Mouse (Mus musculus) right cerebral cortex, adult 2 months (tissue): ENCODE results near the gene Lrp4.

Experiments used
- DNase-seq, 2 experiments: peaks; one replicate each; pipeline ENCODE4 v3.0.0; 2021 to 2022; ENCODE audit warnings: low spot score in 2 of 2

Lrp4 gene

GRCm38 (mm10) chr2:91457259-91457655 is at the start of gene Lrp4:
Lrp4 (plus strand) TSS chr2:91457511.
- DNase-seq, result no peak

- no peak for DNase-seq
These were observed 49.3 kb upstream of the Lrp4 start for GRCm38 (mm10) chr2:91408031-91408430.

DNA sequence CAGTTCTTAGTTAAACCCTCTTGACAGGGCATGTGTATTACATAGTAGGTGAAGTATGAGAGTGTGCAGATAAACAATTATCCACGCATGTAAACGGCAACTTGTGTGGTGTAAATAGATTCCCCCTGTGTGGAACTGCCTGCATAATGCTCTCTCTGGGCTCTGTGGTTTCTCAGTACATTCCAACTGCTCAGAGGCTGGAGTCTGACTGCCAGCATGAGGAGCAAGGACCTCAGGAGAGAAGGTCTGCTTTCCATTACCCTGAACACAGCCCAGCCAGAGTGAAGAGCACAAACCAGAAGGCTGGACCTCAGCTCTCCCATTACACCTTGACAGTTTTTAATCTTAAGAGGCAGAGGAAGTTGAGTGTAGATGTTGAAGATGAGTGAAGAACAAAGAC is 45.8 kb upstream of the Lrp4 start:
- no peak for DNase-seq

DNA sequence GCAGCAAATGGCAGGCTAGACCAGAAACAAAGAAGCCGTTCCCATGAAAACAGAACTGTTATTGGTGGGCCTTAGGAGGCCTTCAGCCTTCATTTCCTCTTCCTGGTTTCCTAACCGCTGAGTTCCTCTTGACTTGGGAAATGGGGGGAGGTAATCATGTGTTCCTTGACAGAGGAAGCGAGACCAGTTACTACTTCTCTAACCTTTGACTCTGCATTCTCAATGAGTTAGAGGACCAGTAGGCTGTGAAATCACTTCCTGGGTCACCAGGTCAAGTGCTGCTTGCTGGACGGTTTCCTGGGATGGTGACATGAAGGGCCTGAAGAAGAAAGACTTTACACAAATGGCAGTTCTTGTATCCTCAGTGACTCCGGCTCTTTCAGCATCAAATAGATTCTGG is 45.0 kb upstream of the Lrp4 start:
- DNase-seq, result no peak

DNA sequence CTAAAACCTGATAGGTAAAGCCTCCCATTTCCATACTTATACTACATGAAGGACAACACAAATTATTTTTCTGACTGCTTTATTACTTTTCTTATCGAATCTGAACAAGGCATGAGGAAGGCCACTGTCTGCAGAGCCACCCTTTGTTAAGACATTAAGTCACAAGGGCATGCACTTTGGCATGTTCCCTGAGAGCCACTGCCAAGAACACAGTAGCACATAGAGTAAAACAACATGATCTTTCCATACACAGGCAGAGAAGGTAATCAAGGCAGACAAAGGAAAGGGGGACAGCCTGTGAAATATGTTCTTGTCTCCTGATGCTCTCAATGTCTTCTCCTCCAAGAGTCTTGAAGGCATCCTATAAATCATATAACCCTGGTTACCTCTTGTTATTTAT is 43.5 kb upstream of the Lrp4 start:
- no peak for DNase-seq

DNA sequence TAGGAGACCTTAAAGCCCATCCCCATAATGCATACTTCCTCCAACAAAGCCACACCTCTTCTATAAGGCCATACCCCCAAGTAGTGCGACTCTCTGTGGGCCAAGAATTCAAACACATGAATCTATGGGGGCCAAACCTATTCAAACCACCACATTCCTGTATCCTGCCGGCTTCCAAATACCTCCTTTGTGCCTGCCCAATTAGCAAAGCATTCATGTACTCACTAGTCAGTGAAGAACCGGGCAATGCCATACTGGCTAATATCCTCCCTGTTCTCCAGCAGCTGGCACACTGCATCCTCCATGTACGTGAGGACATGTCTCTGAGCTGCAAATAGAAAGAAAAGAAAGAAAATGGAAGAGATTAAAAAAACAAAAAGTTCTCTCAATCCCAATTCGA is 35.7 kb upstream of the Lrp4 start:
- no peak for DNase-seq

GRCm38 (mm10) chr2:91424061-91424720 is 33.1 kb upstream of the Lrp4 start:
- DNase-seq, result no peak

- DNase-seq, result no peak
These were observed 31.0 kb upstream of the Lrp4 start for GRCm38 (mm10) chr2:91426321-91426720.

DNA sequence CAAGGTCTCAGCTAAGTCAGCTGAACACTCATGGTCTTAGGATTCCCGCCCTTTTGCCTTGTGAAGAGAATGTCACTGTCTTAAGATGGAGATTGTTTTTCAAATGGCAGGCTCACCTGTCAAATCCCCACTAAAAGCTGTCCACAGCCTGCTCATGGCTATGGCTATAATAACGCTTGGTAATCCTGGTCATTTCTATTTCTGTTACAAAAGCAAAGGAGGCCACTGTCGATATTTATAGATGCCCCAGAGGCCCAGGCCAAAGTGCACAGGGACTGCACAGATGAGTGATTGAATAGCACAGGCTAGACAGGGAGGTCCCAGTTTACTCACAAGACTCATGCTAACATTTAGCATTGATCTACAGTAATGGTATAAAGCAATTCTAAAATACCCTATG is 28.2 kb upstream of the Lrp4 start:
- DNase-seq, result no peak

GRCm38 (mm10) chr2:91429915-91430599 is 27.3 kb upstream of the Lrp4 start:
- no peak for DNase-seq

DNA sequence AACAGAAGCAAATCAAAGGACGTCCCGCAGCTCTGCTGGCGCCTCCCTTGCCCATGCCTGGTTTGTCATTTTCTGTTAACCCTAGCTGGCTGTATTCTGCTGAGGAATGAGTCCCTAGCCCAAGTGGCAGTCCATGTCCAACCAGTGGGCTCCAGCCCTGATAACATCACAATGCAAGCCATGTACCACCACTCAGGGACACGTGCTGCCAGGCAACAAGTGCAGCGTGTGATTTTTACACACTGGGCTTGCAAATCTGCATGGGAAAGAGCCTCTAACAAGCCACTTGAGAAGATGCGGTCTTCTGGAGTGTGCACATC is 26.8 kb upstream of the Lrp4 start:
- no peak for DNase-seq

GRCm38 (mm10) chr2:91436713-91437112 is 20.6 kb upstream of the Lrp4 start:
- no peak for DNase-seq

DNA sequence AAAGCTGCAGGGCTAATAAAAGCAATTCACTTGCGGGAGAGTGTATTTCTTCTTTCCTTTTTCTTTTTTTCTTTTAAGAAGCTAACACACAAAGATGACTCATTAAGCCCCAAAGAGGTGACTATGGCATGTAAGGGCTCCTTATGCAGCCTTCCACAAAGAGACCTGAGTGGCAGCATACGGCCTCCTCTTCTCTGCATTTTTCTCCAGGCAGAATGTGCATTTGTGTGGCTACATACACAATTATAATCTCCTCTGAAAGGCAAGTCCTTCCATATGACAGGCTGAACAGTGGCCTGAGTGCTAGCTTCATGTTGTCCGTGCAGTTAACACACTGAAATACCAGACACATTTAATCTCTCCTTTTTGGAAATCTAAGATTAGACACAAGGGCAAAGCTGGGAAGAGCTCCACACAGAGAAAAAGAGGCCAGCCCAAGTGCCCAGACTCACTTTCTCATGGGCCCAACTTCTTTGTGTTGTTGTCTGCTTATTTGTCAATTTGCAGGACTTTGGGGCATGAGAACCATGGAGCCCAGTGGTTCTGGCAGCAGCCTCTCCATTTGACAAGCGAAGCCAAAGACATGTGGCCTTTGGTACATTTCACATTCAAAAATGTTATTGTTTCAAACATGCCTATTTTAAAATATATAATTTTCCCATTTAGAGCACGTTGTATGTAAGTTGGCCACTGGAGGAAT is 20.0 kb upstream of the Lrp4 start:
- DNase-seq, result no peak

DNA sequence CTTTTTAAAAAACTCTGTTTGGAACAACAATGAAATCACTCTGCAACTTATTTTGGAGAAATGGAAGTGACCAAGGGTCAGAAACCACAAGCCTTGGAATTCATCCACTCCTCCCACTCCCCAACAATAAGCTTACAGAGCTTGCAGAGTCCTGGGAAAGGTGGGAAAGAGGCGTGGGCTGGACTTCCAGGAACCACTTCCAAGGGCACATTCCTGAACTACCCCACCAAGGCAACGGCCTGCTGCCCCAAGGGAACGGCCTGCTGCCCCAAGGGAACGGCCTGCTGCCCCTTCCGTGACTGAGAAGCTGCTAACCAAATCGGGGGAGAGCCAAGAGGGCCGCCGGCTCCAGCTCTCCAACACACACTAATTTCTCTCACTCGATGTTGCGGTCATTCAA is 18.0 kb upstream of the Lrp4 start:
- no peak for DNase-seq

DNA sequence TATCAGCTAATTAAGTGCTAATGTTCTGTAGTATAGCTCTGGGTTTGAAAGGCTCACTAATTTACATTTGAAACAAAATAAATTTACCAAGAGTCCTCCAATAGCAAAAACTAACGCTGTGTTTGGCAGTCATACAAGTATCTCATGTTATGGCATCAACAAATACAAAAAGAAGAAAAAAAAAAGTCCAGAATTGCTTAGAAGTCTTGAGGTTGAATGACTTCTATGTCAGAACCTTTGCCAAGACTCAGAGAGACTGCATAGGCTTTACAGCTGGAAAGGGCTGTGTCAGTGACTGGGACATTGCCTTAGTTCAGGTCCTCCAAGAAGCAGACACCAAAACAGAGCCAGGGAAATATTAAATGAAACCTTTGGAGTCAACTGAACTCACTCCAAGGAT is 17.4 kb upstream of the Lrp4 start:
- no peak for DNase-seq

DNA sequence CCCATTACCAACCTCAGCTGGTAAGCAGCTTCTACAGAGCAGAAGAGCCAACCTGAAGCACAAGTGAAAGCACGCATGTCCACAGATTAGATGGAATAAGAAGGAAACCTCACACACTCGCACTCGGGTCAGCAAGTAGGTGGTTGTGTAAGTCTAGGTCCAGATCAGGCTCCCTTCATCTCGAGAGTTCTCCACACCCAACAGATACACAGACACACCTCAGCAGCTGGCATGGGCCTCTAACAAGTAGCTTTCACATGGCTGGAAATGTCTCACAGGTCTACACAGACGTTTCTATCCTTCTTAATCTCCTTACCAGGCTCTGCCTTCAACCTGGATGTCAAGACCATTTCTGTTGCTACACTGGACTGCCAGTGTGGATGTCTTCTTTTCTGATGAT is 16.6 kb upstream of the Lrp4 start:
- DNase-seq, result no peak

- no peak for DNase-seq
These were observed 15.6 kb upstream of the Lrp4 start for GRCm38 (mm10) chr2:91441715-91442114.

- no peak for DNase-seq
These were observed 15.1 kb upstream of the Lrp4 start for GRCm38 (mm10) chr2:91442241-91442640.

DNA sequence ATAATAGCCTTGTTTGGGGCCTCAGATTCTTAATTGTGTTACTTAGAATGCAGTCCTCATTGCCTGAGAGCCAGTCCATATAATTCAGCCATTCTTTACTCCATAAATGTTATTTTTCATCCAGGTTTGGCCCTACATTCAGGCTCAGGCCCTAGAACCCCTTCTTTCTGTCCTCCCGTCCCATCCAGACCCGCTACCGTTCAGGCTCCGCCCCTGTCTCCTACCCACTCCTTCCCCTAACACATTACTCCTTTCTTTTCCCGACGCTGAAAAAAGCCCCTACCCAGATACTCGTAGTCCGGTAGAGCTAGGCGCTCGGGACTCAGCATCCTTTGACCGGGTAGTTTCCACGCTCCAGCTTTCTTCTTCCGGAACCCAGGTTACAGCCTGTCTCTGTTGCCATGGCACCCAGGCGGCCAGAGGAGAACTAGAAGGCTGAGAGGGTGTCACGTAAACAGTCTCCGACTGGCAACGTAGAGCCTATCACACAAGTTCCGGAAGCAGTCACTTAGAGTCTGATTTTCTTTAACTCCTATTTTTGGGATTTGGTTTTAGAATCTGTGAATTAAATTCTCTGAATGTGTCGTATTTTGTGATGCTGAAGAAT is 12.9 kb upstream of the Lrp4 start, which contains the start of gene 1110051M20Rik:
1110051M20Rik (minus strand) TSS at position 419 of the 607 bp plus-strand sequence.
- DNase-seq, result peak; percentile 91

DNA sequence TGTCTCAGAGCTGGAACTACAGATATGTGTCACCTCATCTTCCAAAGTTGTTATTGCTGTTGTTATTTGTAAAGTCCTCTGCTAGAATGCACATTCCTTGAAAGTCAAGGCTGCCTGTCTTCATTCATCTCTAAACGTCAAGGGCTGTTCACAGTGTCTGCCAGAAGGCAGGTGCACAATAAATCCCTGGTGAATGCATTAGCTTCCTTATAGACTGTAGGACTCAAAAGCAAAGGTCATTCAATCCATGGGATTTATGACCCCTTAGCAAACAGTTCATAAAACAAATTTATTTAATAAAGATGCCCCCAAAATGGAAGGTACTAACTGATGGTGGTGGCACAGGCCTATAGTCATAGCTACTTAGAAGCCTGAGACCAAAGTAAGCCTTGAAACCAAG is 7.6 kb upstream of the Lrp4 start:
- no peak for DNase-seq

GRCm38 (mm10) chr2:91450316-91450715 is 7.0 kb upstream of the Lrp4 start:
- no peak for DNase-seq

DNA sequence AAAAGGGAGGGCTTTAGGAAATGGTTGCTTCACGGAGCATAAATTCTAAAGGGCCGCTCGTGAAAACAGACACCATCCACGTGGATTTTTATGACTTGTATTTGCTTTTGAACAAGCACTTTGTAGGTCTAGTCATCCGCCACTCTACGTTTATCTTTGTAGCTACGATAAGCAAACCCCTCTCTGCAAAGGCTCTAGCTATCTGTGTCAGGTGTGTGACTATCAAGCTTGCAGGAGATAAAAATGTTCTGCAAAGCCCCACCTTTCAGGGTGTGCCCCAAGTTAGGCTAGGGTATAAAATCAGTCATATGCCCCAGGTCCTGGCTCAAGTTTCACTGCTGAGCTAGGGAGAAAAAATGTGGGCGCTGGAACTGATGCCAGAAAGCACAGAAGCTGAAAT is 4.7 kb upstream of the Lrp4 start:
- no peak for DNase-seq
